Mouse (Mus musculus) cerebellum, adult 2 months (tissue): ENCODE measurements around the gene Apopt1. TPM values are rescaled to one million over a fixed set of nuclear protein-coding genes. Genes with fewer than 3 reads are reported as not detected.

Experiments
- DNase-seq, 2 experiments: peaks; one replicate each; pipeline ENCODE4 v3.0.0; 2021
- H3K27ac ChIP-seq: fragments of 200-500 bp; 2 replicates; pipeline ENCODE4 v1.5.1; 2012; ENCODE audit warnings: low read length, control low read depth, inconsistent platforms; ENCODE audit not compliant: insufficient read depth
- H3K27me3 ChIP-seq: fragments of 200-500 bp; 2 replicates; pipeline ENCODE4 v1.6.1; 2012; ENCODE audit warnings: inconsistent platforms, mild to moderate bottlenecking, low read length, moderate library complexity; ENCODE audit not compliant: control insufficient read depth, insufficient read depth
- H3K4me1 ChIP-seq: fragments of 200-500 bp; 2 replicates; pipeline ENCODE4 v1.6.1; 2011; ENCODE audit warnings: low read length; ENCODE audit not compliant: control insufficient read depth, insufficient read depth
- H3K4me3 ChIP-seq: fragments of 200-500 bp; replicated peaks from 2 replicates; pipeline ENCODE3; 2011; ENCODE audit warnings: mild to moderate bottlenecking, low read depth, low read length, control low read depth; ENCODE audit not compliant: insufficient read depth
- CTCF ChIP-seq: fragments of 200-500 bp; IDR thresholded peaks from 2 replicates; pipeline ENCODE4 v1.5.1; 2011; ENCODE audit warnings: low read depth, mild to moderate bottlenecking, control low read depth, low read length, moderate library complexity, borderline replicate concordance; ENCODE audit not compliant: insufficient read depth
- POLR2A ChIP-seq: fragments of 200-500 bp; IDR thresholded peaks from 2 replicates; pipeline ENCODE4 v1.6.1; 2011; ENCODE audit warnings: low read length, control low read depth, borderline replicate concordance; ENCODE audit not compliant: insufficient read depth
- WGBS: fragments of 180-500 bp; shearing (Covaris S2); methylation state at CpG from one replicate; pipeline ENCODE4 v1.1.7; 2018; 5-methylcytosine and 5-hydroxymethylcytosine counted together
- polyA plus RNA-seq: library from polyadenylated mRNA; depleted of rRNA; stranded (reverse); fragments of >200 nt; gene quantifications from 2 replicates; pipeline ENCODE4 v1.2.3, GENCODE M21; 2012

Apopt1 gene
- polyA plus RNA-seq, 1 experiment, result 49.8 TPM

DNA sequence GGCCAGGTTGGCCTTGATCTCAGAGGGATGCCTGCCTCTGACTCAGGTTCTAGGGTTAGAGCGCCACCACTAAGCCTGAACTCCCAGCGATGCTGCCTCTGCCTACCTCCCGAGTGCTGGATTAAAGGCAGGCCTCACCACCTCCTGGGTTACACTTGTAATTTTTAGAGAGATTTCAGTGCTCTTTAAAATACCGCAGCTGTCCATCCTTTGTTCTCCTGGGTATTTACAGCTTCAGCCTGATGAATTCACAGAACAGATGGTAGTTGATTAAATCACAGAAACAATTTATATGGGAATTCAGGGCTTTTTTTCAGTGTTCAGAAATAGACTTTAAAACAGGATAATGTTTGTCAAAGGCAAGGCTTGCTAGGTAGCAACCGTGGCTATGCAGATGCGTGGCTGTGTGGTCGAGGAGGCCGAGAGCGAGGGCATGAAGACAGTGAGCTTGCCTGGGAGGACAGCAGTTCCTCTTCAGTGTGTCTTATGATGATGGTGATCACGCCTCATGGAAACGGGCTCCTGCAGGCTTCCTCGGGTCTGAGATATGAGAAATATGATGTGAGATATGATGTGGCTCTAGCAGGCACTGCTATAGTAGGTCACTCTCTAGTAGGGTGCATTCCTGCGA is 78.5 kb downstream of the Apopt1 start:
- no peak for TF ChIP-seq POLR2A
- TF ChIP-seq CTCF, result no peak
- Histone ChIP-seq H3K4me3 (no peak overlapping the region), H3K27ac (no peak overlapping the region), H3K27me3 (no peaks in the 10 kb centered on the region), H3K4me1 (peaks cover 29% of the 10 kb centered on the region)
- 81% methylated on average over 13 of the region's 13 CpGs for WGBS
- no peak for DNase-seq

DNA sequence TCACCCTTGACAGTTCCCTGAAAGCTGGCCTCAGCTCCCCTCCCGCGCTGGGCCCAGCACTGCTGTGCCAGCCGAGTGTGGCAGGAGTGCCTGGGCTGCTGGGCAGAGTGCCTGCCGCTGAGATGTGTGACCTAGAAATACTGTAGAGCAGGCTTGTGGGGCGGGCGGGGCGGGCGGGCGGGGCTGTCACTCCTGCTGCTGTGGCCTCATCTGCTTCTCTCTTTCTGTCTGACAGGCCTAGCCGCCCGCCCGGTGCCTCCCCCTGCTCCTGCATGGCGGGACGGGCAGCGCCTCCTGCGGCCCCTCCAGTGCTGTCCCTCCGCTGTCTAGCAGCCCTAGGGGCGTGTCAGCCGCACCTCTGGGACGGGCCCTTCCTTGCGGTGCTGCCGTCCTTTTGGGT is 81.0 kb downstream of the Apopt1 start:
- Histone ChIP-seq H3K27ac (no peak overlapping the region), H3K4me1 (peaks cover 29% of the 10 kb centered on the region), H3K27me3 (no peaks in the 10 kb centered on the region), H3K4me3 (no peak overlapping the region)
- 45% methylated on average over 22 of the region's 22 CpGs for WGBS
- DNase-seq, result peak; percentile 62 to 73
- TF ChIP-seq POLR2A, result no peak
- no peak for TF ChIP-seq CTCF

DNA sequence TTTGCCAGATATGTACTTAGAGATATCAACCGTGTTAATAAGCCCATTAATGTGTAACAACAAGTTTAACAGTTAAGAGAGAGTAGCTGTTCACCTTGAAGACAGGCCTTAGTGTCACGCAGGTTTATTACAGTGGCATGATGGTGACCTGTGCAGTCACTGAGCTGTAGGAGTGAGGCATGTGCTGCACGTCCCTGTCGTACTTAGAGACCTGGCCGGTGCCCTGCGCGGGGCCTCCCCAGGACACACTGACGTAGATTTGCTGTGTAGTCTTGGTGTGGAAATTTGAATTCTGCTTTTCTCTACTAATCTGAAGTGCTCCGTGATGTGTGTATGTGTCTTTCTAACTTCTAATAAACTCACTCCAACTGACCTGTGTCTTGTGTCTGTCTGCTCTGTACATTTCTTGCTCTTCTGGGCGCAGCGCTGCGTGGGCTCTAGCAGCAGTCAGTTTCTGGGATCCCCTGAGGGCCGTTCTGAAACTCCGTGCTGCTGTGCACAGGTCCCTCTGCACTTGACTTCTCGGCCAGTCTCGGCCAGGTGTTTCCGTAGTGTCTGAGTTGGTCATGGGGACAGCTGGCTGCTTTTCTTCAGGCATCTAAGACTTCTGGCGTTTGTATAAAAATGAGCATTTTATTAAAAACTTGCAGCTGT is 81.6 kb downstream of the Apopt1 start:
- no peaks in the 10 kb centered on the region for H3K27me3 ChIP-seq
- peak in 1 of 2 experiments; percentile 23 for DNase-seq
- no peak overlapping the region for H3K4me3 ChIP-seq
- TF ChIP-seq POLR2A (no peak), CTCF (no peak)
- H3K4me1 ChIP-seq, result peaks cover 29% of the 10 kb centered on the region
- no peak overlapping the region for H3K27ac ChIP-seq
- 74% methylated on average over 18 of the region's 18 CpGs for WGBS

DNA sequence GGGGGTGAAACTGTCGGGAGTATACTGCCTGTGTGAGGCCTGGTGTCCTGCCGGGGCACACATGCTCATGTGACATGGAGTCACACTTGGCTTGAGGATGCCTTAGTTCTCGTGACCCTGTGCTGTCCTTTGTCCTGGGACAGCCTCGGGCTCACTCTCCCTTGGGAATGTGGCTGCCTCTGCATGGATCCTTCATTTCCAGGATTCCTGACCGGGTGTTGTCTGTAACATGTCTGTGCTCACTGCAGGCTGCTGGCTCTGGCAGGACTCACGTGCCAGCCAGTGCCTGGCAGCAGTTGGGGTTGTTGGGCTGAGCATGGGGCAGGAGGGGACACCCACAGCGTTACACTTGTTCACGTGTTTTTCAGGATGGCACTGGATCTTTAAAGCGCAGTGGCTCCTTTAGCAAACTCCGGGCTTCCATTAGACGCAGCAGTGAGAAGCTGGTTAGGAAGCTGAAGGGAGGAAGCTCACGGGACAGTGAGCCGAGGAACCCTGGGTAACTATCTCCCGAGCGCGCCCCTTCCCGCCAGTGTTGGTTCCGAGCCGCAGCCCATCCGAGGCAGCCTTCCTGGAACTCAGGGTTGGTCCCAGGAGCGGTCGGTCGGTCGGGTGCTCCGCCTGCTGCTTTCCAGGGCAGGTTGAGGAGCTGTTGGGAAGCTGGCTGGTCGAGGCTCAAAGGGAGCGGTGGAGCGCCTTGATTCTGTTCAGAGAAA is 82.3 kb downstream of the Apopt1 start:
- peaks cover 29% of the 10 kb centered on the region for H3K4me1 ChIP-seq
- TF ChIP-seq POLR2A, result no peak
- TF ChIP-seq CTCF, result no peak
- H3K4me3 ChIP-seq, result no peak overlapping the region
- DNase-seq, result peak; percentile 66 to 76
- no peaks in the 10 kb centered on the region for H3K27me3 ChIP-seq
- no peak overlapping the region for H3K27ac ChIP-seq
- WGBS, result 31% methylated on average over 28 of the region's 28 CpGs

DNA sequence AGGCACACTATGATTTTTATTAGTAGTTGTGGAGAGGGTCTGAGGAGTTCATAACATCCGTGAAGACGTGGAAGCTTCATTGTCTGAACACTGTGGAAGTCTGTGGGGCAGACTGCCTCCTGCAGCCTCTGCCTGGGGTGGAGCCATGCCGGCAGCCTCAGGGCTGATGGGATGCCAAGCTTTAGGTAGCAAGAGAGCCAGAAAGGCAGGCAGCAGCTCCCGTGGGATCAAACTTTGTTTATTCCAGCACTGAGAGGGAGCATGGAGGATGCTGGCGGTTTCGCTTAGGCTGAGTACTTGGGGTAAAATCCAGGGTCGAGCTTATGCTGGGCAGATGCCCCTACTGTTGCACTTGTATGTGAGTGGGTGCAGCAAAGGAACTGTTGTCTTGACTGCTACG is 84.2 kb downstream of the Apopt1 start:
- H3K4me1 ChIP-seq, result peaks cover 29% of the 10 kb centered on the region
- 35% methylated on average over 8 of the region's 8 CpGs for WGBS
- H3K4me3 ChIP-seq, result no peak overlapping the region
- DNase-seq, result no peak
- H3K27ac ChIP-seq, result no peak overlapping the region
- no peak for TF ChIP-seq POLR2A
- no peak for TF ChIP-seq CTCF
- no peaks in the 10 kb centered on the region for H3K27me3 ChIP-seq

DNA sequence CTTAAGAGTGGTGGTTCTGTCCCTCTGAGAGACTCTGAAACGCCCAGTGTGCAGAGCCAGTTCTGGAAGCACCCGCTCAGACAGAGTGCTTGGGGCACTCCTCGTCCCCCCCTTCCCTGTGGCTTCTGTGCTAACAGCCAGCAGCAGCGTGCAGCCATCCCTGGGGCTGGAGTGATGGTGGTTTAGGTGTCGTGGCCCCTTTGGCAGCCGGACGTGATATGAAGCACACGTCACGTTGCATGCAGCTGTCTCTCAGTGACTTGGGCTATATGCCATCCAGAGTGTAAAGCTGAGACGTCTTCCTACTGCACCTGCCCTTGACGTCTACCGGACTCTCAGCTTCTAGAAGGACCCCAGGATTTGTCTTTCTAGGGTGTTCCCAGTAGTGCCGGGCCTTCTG is 85.4 kb downstream of the Apopt1 start:
- TF ChIP-seq POLR2A (no peak), CTCF (no peak)
- DNase-seq, result no peak
- 58% methylated on average over 13 of the region's 13 CpGs for WGBS

DNA sequence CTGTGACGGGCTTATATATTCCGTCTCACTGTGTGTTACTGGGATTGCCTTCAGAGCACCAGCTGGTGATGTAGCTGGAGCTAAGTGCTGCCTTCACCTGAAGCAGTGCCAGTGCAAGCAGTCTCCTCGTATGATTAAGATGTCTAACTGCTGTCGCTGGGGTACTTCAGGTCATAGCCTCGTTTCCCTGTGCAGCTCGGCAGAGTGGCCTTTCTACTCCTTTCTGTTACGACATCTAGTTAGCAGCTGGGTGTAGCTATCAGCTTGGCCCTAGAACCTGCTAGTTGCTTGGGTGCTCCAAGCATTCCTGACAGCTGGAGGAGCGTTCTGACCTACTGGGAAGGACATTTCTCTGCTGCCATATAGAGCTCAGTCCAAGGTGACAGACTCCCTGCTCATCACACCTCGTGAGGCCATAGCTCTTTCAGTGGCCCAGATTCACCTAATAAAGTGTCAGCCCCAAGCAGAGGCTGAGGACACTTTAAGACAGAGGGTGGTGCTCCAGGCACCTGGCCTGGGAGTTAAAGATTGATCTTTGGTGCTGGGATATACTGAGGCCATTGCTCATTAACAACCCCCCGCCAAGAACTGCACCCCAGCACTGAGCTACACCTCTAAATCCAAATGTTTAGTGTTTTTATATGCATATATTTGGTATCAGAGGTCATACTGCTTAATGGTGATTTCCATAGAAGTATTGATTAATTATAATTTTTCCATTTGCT is 87.6 kb downstream of the Apopt1 start:
- Histone ChIP-seq H3K4me3 (no peak overlapping the region), H3K27me3 (no peaks in the 10 kb centered on the region), H3K4me1 (peaks cover 6% of the 10 kb centered on the region; the same call in 1 of the 2 replicates), H3K27ac (no peak overlapping the region)
- no peak for DNase-seq
- no peak for TF ChIP-seq CTCF
- TF ChIP-seq POLR2A, result no peak
- 31% methylated on average over 10 of the region's 10 CpGs for WGBS

More for the DNA sequence above, 85.4 kb downstream of the Apopt1 start:
- no peaks in the 10 kb centered on the region for H3K27me3 ChIP-seq
- no peak overlapping the region for H3K27ac ChIP-seq
- H3K4me1 ChIP-seq, result peaks cover 25% of the 10 kb centered on the region
- H3K4me3 ChIP-seq, result no peak overlapping the region
